Mouse (Mus musculus) frontal cortex, adult 2 months (tissue): ENCODE measurements around the gene Ms4a10. TPM values are rescaled to one million over a fixed set of nuclear protein-coding genes. Genes with fewer than 3 reads are reported as not detected.

ENCODE experiments used
- DNase-seq, 2 experiments: peaks; one replicate each; pipeline ENCODE4 v3.0.0; 2022; ENCODE audit warnings: low spot score in 1 of 2; ENCODE audit errors: extremely low spot score in 1 of 2
- polyA plus RNA-seq: library from polyadenylated mRNA; depleted of rRNA; stranded (reverse); fragments of >200 nt; gene quantifications from 2 replicates; pipeline ENCODE4 v1.2.3, GENCODE M21; 2012; rRNA removed

Ms4a10 gene
- polyA plus RNA-seq, result not detected in 2 replicates

DNA sequence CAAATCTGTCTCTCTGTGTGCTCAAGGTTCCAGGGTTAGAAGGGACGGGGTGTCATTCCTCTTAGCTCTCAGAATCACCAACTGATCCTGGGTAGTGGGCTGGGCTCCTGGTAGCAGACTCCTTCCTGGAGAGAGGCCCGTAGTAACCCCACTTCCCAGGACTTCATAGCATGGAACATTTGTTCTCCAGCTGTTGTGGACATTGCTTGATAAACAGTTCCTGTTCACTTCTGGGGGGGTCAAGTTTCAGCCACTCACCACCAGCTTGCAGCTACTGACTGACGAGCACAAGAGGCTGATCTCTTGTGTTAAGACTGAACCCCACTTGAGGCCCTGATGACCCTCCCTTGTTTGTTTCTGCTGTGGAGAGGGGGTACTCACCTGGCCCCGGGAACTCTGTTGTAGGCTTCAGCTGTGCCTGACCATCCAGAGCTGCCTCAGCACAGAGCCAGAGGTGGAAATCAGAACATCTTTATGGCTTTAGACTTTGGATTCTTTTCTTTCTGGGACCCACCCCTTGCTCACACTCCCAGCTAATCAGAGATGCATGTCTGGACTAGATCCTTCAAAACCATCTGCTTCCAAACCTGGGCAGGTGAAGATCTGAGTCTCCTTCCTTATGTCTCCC, at the start of gene Ms4a10:
TSS of gene Ms4a10 (minus strand) at position 433 of the 628 bp plus-strand sequence.
- no peak for DNase-seq

DNA sequence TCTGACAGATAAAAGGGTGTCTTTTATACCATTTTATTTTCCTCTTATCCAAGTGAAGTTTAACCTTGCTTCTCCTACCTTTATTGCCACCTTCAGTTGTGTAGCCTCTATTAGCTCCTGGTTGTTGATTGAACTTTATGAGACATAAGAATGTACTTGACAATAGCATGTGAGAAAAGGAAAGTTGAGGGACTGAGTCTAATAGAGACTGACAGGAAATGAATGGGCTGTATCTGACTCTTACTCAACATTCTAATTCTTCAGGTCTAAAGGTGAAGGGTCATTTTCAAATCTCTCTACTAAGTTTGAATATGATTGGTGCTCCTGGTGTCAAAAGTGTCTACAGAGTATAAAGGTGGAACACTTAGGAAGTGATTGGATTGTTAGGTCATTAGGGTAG, 47.9 kb upstream of the Ms4a10 start:
- no peak for DNase-seq

DNA sequence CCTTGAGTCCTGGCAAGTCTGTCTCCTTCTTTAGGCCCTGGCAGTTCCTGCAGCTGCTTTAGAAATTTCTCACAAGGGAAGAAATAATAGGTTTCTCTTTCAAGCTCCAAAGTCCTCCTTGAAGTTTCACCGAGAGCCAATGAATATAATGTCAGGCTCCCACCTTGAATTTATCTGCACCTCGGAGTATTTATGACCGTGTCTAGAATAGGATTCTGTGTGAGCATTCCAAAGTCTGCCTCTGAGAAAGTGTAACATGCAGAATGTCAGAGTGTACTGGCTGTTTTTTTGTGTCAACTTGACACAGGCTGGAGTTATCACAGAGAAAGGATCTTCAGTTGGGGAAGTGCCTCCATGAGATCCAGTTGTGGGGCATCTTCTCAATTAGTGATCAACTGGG, 43.4 kb upstream of the Ms4a10 start, which contains the start of gene Ms4a18:
TSS of gene Ms4a18 (minus strand) at position 141 of the 400 bp plus-strand sequence.
- no peak for DNase-seq

DNA sequence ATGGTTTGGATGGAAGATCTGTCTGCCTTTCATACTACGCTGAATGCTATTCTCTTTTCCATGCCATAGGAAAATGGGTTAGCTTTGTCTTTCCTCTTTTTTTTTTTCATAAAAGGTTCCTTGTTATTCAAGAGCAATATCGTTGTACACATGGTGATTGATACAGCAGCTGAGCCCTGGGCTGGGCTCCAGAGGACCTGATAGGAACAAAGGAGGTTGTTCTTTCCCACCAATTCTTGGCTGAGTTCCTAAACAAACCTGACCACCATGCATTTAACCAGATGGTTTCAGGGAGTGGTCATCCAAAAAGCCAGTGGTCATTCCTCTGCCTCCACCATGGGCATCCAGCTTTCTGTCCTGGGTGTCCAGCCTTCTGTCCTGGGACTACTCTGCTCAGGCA, 42.8 kb upstream of the Ms4a10 start:
- no peak for DNase-seq

DNA sequence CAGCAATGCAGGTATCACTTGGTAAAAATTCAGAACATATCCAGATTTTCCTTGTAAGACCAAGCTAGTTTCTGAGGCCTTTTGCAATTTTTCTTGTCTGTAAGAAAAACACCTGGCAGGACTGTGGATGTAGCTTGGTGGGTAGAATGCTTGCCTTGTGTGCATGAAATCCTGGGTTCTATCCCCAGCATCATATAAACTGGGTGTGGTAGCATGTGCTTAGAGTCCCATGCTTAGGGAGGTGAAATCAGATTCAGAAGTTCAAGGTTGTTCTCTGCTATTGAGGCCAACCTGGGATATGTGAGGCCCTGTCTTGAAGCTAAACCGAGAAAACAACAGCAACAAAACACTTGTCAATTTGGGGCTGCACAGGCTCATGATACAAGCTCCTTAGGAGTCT, 41.5 kb upstream of the Ms4a10 start:
- DNase-seq, result no peak

DNA sequence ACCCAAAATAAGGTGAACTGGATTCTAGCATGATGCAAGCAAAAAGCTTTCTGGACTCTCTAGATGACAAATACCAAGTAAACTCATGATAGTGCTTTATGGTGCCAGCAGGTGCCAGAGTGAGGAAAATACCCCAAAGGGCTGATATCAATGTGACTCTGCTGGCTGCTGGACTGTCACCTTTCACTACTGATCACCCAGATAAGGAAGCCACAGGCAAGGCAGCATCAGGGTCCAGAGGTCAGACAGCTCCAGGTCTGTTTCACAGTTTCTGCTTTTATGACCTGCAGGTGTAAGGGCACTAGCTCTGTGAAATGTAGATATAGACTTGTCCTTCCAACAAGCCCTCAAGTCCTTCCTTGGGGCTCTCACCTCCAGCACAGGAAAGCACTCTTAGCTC, 41.0 kb upstream of the Ms4a10 start:
- DNase-seq, result no peak

DNA sequence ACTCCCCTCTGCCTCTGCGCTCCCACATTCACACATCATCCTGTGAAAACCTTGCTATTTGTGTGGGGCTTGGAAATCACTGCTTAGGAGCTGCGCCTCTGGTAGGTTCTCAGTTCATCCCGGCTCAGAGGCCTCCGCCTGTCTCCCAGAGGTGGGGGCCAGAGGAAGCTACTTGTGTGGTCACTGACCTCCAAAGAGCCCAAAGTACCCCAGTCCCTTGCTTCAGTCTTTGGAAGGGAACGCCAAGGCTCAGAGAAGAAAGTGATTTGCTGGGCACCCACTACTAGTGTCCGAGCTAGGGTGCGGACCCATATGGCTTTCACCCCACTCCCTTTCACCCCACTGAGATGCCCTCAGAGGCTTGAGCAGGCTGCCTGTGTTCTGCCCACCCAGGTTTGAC, 18.7 kb upstream of the Ms4a10 start, which contains the start of gene Ms4a15:
TSS of gene Ms4a15 (minus strand) at position 101 of the 400 bp plus-strand sequence.
- DNase-seq, result no peak

DNA sequence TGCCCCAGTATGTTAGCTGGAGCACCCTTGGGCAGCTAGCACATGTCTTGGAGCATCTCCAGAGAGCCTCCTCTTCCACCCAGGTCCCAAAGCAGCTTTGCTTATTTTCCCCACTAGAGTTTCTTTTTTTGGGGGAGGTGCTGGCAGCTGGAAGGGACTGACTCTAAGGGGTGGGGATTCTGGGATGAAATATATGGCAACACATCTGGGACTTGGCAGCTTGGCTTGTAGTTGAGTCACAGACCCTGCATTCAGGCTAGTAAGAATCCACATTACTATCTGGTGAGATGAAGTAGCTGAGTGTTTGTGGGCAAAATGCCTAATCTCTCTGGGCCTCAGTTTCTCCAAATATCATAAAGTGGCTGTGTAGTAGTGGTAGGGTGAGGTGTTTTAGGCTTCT, 17.4 kb upstream of the Ms4a10 start:
- no peak for DNase-seq

DNA sequence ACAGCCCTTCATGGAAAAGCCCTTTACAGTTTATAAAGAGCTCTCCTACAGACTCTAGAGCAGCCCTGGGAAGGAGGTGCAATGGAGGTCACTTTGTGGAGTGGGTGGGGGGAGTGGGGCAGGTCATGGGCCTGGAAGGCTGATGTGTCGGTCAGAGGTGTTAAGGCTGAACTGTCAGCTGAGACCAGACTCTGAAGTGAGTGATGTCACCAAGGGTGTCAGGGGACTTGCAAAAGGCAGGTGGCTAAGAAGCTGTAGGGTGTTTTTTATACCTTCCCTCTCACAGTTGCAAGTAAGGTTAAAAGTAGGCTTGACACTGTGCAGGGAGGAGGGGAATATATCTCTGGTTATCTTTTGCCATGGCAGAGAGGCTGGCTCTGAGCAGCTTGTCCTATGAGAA, 16.3 kb upstream of the Ms4a10 start:
- DNase-seq, result no peak

DNA sequence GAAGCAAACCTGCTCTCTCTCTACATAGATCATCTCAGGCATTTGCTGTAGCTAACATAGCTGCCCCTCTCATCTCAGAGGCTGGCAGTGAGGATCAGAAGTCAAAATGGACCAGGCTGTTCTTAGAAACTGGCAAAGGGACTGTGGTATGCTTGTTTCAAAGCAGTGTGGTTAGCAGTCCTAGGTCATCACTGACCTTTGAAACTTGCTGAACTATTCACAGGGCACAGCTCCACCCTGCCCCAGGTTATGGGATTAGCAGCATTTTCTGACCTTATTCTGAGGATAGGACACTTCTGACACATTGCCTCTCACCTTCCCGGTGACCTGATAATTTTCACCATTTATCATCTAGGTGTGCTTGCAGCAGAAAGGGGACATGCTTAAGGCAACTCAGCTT, 14.1 kb upstream of the Ms4a10 start:
- DNase-seq, result no peak

DNA sequence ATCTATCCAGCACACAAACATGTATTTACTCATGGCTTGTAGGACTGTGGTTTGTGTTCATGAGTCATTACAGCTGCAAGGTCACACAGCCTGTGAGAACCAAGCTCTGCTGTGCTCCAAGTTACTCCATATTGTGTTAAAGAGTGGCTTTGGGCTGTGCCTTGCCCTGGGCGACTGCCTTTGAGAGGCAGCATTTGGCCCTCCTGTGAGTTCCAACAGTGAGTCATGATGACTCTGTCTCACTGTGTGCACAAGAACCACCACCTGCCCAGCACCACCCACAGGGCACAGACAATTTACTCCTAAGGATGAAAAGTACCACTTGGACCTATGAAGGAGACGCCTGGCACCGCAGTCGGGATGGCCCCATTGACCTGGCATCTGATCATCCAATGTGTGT, 11.4 kb upstream of the Ms4a10 start:
- DNase-seq, result no peak

DNA sequence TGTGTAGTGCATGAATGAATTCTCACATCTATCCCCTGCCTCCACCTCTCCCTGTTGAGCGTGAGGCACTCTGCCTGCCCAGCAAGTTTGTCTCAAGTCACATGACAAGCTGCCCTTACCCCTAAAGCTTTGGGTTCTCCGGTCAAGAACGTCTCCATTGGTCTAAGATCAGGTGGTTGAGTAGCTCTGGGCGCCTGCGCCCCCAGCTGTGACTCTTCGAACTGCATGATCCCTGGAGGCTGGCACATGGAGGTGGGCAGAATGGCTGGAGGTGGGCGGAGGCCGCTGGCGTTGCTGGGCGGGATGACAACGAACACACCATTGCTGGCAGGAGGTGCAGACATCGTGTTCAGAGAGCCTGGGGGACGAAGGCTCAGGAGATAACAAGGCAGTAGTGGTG, 10.1 kb upstream of the Ms4a10 start:
- no peak for DNase-seq

DNA sequence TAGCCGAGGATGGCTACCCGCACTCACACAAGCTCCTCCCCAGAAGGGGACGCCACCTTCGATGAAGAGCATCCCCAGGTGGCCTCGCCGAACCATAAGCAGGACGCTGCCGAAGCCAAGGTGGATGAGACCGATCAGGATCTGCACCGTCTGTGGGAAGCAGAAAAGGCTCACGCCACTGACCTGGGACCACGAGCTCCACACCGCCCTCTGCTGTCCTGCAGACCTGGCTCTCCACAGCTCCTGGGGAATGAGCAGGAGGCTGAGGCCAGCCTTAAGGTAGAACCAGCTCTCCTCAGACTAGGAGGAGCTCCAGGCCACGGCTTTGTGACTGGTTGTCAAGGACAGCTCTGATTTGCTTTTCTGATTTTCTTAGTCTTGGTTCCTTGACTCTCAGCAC, 8.7 kb upstream of the Ms4a10 start:
- DNase-seq, result peak in 1 of 2 experiments; percentile 16

DNA sequence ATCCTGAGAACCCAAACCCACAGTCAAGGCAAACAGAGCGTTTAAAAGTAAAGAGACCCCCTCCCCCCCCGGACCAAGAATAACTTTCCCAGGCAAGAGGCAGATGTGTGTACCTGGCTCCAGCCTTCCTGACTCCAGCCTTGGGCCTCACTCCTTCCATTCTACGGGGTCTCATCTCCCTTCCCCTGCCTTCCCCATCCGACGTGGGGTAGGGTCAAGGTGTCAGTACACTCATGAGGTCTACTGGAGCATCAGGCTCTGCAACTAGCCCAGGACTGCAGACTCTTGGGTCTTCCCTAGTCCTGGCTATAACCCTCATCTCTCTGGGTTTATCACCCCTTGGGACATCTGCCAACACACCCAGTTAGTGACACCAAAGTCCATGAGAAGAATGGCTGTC, 5.7 kb upstream of the Ms4a10 start:
- no peak for DNase-seq

DNA sequence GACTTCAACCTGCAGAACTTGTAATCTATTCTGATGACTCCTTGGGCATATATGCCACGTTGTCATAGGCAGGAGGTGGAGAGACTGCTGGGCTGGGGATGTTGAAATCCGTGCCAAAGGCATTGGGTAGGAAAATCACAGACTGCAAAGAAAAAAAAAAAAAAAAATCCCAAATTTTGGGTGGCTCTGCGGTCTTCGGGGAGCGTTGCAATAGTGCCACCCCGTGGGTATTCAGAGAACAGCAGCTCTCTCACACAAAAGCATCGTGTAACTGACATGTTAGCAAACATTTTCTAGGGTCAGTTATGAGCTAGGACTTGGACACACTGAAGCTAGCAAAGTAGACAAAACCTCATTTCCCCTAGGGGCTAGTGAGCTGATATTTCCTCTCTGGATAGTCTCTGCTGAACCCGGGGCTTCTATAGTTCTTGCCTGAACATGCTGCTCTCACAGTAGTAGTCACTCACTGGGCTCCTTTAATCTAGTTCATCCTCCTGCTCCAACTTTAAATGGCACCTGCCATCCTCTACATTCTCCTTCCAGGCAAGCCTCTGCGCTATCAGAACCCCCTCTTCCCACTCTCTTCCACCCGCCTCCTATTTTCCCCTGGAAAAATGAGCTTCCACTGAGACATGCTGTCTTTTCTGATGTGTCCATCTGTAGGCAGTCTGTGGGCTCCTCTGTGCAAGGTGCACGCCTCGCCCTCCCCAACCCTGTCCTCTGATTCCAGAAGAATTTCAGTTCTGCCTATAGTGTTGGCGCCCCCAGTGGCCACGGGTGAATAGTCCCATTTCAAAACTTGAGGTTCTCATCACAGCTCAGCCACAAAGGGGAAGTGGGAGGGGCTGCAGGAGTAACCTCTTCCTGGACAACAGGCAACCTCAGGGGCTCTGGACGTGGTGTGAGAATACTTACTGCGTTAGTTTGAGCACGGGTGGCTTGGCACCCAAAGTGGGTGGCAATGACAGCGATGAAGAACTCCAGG, 5.0 kb upstream of the Ms4a10 start:
- peak; percentile 56 to 79 for DNase-seq

DNA sequence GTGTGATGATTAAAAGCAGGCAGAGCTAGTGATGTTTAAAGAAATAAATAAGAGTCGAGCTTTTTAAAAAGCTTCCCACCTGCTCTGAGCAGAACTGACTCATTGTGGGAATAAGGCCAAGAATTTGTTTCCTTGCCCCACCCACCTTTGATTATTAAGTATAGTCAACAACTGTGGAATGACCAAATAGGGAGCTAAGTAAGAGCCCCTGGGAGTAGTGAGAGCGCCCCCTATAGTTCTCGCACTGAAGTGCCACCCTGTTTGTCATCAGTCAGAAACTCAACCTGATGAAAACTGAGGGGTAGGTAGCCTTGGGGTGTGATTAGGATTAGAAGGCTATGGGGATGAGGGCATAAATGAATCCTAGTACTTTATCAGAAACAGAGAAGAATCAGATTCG, 1.8 kb upstream of the Ms4a10 start:
- peak in 1 of 2 experiments; percentile 15 for DNase-seq

DNA sequence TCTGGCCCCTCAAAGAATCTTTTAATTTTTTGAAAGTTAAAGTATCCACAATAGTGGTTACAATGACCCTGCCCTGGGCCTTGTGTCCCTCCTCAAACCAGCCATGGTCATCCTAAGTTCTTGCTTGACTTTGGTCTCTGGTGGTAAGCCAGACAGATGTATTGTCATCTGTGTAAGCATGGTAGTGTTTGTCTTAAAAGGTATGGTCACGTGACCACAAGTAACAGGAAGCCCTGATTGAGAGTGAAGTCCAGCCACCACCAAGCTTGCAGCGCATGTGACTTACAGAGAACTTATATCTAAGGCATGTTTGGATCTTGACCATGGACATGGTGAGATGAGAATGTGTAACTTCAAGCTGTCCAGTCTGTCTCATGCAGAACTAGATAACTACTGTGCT, 717 bp upstream of the Ms4a10 start:
- DNase-seq, result no peak

DNA sequence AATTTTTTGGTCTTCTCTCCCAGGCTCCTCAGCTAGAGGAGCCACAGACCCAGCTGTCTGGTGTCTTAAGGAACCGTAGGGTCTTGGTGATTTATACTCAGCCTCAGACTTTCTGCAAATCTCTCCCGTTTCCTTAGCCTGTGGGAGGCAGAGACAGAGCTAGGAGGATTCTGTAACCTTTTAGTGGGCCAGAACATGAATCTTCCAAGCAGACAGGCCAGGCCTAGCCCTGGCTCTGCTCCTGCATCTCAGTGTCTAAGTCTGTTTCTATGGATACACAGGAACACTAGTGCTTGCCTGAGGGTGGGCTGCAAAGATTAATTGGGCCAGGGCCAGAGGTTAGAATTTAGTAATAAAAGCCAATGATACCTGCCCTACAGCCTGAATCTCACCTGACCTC, 1.3 kb downstream of the Ms4a10 start:
- no peak for DNase-seq

DNA sequence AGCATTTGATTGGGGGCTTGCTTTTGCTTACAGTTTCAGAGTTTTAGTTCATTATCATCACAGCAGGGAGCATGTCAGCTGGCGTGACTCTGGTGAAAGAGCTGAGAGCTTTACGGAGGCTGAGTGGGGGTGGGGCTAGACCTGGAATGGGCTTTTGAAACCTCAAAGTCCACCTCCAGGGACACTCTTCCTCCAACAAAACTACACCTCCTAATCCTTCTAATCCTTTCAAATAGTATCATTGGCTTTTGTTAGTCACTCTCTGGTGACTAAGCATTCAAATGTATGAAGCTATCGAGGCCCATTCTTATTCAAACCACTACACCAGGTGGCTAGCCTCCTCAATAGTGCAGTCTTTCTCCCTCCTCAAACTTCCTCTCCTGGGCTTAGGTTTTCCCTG, 1.8 kb downstream of the Ms4a10 start:
- no peak for DNase-seq

DNA sequence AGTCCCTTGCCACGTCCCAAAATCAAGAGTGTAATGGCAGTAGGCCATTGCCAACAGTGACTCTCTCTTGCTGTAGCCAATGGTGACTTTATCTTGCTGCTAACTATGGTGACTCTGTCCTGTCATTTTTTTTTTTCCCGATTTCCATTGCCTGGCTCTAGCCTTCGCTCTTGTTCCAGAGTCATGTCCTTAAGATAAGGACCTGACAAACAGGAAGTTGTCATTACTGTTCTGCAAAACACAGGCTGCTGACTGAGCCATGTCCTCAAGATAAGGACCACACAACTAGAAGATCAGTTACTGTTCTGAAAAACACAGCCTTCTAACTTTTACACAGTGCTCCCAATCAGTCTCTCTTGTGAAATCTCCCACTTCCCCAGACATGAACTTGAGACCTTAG, 4.0 kb downstream of the Ms4a10 start:
- no peak for DNase-seq

DNA sequence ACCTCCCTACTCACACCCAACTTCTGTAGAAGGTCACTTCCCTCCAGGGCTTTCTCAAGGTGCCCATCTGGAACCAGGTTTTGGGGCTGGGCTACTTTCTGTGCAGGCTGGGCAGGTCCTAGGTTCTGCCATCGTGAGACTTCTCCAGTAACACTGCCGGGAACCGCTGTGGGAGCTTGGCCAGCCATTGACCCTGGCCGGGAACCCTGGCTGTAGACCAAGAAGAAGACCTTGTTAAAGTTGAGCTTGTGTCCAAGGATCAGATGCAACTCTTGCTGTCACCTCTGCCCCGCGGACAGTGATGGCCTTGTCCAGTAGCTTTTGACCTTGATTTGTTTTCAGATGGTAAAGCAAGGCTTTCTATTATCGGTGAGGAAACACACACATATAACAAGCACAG, 5.9 kb downstream of the Ms4a10 start:
- no peak for DNase-seq

DNA sequence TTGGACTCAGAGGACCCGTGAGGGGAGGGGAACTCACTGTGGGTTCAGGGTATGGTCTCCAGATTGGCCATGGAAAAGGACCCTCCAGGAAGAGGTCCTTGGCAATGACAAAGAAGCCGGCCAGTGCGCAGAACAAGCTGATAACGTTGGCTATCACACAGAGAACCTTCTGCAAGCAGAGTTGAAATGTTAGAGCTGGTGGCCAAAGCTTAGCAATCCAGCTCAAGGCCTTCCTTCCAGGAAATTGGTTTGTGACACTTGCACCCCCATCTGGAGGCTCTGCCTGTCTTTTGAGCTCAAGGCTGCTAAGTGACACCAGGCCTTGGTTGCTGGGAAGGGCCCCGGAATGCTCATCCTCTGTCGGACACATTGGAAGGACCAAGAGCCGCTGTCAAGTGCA, 8.7 kb downstream of the Ms4a10 start:
- DNase-seq, result no peak
